Mouse (Mus musculus) gastrocnemius, adult 2 months (tissue): ENCODE measurements at regions not wholly inside any gene's neighbourhood (a gene's known extent, or its start where the extent isn't known, plus 50 kb on each side); places are given as distances from the start of the nearest gene placed in this dataset.
"Not testable (repeated sequence)": the region's sequence is repeated elsewhere in the genome, so short reads cannot be mapped to it uniquely, and the experiment has no call there.

Experiments
- DNase-seq: peaks from one replicate; pipeline ENCODE4 v3.0.0; 2022
- H3K27ac ChIP-seq: fragments of 200-600 bp; 2 replicates; pipeline ENCODE4 v1.8.1; 2022; ENCODE audit warnings: mild to moderate bottlenecking
- H3K4me3 ChIP-seq: fragments of 200-600 bp; 2 replicates; pipeline ENCODE4 v1.8.1; 2022; ENCODE audit warnings: mild to moderate bottlenecking, moderate library complexity
- CTCF ChIP-seq: fragments of 200-600 bp; IDR thresholded peaks from 2 replicates; pipeline ENCODE4 v1.8.1; 2022; ENCODE audit warnings: antibody characterized with exemption, mild to moderate bottlenecking, moderate library complexity
- intact Hi-C: fragments of 180-260 bp; cut with DNase I; formaldehyde crosslinking; loops from one replicate; pipeline ENCODE4 v1.15.1; 2025

DNA sequence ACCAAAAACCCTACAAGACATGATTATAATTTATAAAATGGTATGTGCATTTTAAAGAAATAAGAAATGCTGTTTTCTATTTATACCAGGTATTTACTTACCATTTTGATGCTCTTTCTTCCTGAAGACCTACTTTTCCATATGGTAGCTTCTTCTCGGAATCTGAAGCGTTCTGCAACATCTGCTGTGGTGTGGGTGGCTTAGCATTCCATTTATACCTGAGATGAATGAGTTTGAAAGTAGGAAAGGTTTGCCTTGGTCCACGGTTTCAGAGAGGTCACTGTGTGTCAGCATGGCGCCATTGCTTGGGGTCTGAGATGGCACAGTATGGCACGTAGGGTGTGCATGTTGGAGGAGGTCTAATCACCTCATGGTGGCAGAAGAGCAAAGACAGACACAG lies 225.5 kb upstream of the Zfp703 start:
- intact Hi-C loops = loop anchor here (5.0 kb wide), 1 partner anchor 56 kb away; no protein-coding TSS in a partner anchor
- DNase-seq = no peak
- no peak for TF ChIP-seq CTCF

GRCm38 (mm10) chr8:26756452-26756851 lies 220.7 kb upstream of the Zfp703 start:
- Histone ChIP-seq H3K4me3 (no peak overlapping the region), H3K27ac (no peak overlapping the region)
- intact Hi-C loops = no loop called here
- no peak for TF ChIP-seq CTCF
- DNase-seq = no peak

More for the DNA sequence above, 225.5 kb upstream of the Zfp703 start:
- Histone ChIP-seq H3K4me3 (no peak overlapping the region), H3K27ac (no peak overlapping the region)

DNA sequence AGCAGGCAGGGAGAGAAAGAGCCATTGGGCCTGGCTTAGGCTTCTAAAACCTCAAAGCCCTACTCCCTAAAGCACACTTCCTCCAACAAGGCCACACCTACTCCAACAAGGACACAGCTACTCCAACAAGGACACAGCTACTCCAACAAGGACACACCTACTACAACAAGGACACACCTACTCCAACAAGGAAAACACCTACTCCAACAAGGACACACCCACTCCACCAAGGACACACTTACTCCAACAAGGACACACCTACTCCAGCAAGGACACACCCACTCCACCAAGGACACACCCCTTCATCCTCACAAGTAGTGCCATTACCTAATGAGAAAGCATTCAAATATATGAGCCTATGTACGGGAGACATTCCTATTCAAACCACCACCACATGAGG lies 216.4 kb upstream of the Zfp703 start:
- H3K27ac ChIP-seq = no peak overlapping the region
- intact Hi-C loops = no loop called here
- H3K4me3 ChIP-seq = no peak overlapping the region
- DNase-seq = no peak
- TF ChIP-seq CTCF = no peak

DNA sequence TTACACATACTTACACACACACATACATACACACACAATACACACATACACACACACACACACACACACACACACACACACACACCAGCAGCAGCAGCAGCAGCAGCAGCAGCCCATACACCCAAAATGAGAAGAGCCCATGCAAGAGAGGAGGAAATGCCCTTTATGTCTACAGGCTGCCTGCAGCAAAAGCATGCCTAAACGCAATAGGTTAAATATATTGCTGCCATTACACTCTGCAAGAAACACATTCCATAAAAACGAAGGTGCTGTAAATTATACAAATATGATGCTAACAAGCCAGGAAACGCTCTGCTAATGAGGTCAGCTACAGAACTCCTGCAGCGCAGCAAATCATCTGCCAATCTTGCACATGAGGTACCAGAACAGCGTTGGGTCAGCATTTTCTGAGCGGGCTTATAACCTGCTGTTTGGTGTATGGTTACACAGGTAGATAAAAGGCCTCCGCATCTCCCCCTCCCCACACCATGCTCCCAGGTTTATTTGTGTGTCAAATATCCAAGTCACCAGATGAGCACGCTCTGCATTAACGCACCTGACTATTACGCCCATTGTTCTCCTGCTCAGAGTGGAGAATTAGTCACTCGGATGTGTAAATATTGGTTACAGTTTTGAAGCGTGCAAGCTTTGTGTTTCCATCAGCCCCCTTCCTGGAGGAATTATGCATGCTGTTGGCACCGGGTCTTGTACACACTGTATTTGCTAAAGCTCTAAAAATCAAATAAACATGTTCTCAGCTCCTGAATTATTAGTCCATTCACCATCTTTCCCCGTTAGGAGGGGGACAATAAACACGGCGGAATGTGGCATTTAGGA lies 214.0 kb upstream of the Zfp703 start:
- intact Hi-C loops = no loop called here
- H3K27ac ChIP-seq = no peak overlapping the region
- no peak overlapping the region for H3K4me3 ChIP-seq
- no peak for TF ChIP-seq CTCF
- no peak for DNase-seq

DNA sequence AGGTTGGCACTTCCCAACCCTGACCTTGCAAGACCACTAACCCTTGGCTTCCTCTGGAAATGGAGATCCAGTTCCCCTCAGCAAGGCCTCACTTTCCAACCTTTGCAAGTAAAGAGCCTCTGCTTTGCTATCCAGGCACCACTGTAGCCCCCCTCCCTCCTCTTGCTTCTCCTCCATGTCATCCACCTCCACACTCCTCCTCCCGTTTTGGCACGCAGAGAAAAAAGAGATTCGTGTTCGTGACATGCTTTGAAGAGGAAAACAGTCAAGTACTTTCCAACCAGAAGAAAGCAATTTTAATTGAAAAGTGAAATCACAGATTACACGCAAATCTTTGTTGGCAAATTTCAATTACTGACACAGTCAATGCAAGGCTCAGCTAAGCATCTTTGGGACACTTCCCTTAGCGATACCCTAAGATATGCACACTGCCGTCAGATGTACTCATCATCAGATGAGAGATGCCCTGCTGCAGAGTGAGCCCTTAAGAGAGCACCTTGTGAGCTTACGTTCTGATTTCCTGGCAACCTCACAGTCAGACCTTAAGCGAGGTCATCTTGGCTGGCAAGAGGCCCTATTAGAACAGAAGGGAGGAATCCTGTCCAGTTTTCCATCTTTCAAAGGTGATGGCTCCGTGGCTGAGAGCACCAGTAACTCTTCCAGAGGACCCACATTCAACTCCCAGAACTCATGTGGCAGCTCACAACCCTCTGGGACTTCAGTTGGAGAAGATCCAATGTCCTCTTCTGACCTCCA lies 208.5 kb upstream of the Zfp703 start:
- TF ChIP-seq CTCF = no peak
- intact Hi-C loops = no loop called here
- Histone ChIP-seq H3K4me3 (no peak overlapping the region), H3K27ac (no peak overlapping the region)
- no peak for DNase-seq

DNA sequence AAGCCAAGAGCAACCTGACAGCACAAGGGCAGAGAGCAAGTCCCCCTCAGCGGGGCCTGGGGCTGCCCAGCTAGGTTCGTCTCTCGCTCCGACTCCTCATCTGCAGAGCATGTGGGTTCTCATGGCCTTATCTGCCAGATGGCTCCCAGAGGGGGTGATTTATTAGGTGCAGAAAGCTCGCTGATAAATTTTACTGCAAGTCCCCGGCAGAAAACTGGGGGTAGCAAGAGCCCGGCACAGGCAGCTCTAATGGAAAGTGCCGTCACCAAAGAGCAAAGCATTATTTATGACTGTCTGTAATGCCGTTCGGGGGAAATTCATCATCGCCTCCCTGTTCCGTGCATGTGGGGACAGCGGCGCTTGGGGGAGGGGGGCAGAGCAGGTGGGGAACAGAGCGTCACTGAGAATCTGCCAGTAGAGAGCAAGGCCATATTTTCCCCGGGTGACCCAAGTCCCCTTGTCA lies 206.7 kb upstream of the Zfp703 start:
- peak; percentile 66 for DNase-seq
- H3K4me3 ChIP-seq = peak overlapping the region; percentile 48
- TF ChIP-seq CTCF = no peak
- intact Hi-C loops = loop anchor here (5.0 kb wide), 1 partner anchor 37 kb away; no protein-coding TSS in a partner anchor
- H3K27ac ChIP-seq = peak overlapping the region; percentile 48

- Histone ChIP-seq H3K27ac (no peak overlapping the region), H3K4me3 (no peak overlapping the region)
- DNase-seq = no peak
- intact Hi-C loops = no loop called here
- no peak for TF ChIP-seq CTCF
Observed at GRCm38 (mm10) chr8:26778917-26779537, 198.1 kb upstream of the Zfp703 start.

GRCm38 (mm10) chr8:26780515-26780914 lies 196.6 kb upstream of the Zfp703 start:
- Histone ChIP-seq H3K27ac (no peak overlapping the region), H3K4me3 (peak overlapping the region; percentile 9; the same call in 1 of the 2 replicates)
- DNase-seq = no peak
- intact Hi-C loops = no loop called here
- TF ChIP-seq CTCF = no peak

DNA sequence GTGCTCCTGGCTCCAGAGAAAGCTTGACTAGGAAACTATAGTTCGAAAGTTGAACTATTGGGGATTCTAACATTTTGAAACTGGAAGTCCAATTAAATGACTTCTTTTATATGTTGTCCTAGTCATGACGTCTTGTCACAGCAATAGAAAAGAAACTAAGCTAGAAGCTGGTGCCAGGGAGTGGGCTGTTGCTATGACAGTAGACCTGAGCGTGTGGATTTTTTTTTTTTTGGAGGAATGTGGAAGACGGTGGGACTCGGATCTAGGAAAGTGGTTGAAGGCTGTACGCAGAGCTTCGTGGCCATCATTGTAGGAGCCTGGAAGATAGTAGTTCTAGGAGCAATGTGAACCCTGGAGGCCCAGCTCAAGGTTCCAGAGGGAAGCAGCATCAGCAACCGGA lies 194.2 kb upstream of the Zfp703 start:
- DNase-seq, H3K4me3 ChIP-seq, intact Hi-C loops, H3K27ac ChIP-seq: not testable (repeated sequence)

DNA sequence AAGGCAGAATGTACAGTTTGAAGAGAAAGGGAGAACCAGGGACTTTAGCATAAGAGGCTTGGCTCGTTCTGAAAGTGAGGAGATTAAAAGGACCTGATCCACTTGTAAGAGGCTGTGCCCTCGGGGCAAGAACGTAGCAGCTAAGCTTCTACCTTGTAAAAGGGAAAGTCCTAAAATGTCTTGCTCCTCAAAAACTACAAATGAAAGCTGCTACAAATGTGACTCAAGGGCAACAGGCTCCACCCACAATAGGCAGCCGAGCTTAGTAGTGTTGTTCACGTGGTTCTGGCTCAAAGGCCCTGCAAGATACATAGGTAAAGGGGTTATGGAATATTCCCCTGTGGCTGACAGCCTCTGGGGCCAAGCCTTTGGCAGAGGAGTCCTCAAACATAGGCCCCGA lies 192.7 kb upstream of the Zfp703 start:
- intact Hi-C loops = no loop called here
- Histone ChIP-seq H3K4me3 (no peak overlapping the region), H3K27ac (peak overlapping the region; percentile 28; the same call in 1 of the 2 replicates)
- no peak for TF ChIP-seq CTCF
- DNase-seq = no peak

DNA sequence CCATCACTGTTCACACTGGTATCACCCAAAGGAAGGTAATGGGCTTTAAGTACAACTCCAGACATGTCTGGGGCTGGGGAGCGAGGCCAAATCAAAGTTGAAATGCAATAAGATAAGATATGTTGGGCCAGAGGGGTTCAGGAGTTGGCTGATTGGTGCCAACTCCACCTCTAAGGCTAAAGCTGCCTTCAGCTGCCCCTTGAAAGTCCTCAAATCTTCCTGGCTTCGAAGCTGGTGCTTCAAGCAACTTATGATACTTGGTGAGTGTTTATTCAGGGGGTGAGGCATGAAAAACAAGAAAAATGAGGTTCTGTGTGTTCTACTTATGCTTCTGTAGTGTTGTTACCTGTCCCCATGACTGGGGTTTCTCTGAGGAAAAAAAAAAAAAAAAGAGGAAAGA lies 185.3 kb upstream of the Zfp703 start:
- TF ChIP-seq CTCF = no peak
- intact Hi-C loops = no loop called here
- no peak overlapping the region for H3K4me3 ChIP-seq
- DNase-seq = no peak
- no peak overlapping the region for H3K27ac ChIP-seq

GRCm38 (mm10) chr8:26793606-26794292 lies 183.4 kb upstream of the Zfp703 start:
- Histone ChIP-seq H3K27ac (no peak overlapping the region), H3K4me3 (no peak overlapping the region)
- DNase-seq = no peak
- TF ChIP-seq CTCF = peak; percentile 8; the same call in 1 of the 2 replicates
- intact Hi-C loops = no loop called here
